Mouse (Mus musculus): ENCODE results near the gene Cyb561. TPM values are rescaled to one million over a fixed set of nuclear protein-coding genes. Genes with fewer than 3 reads are reported as not detected.

Gene Cyb561
- polyA plus RNA-seq, 1 experiment, result 0.02 TPM

GRCm38 (mm10) chr11:105958566-105958965, 5.4 kb upstream of the Cyb561 start:
- peaks cover 3% of the 10 kb centered on the region for H3K27me3 ChIP-seq (ENCODE audit: control insufficient read depth)
- TF ChIP-seq GATA1 (IDR thresholded peaks at IDR 0.05; ENCODE audit: low read length) (no peak), TAL1 (IDR thresholded peaks at IDR 0.05; ENCODE audit: low read length) (no peak)
- no peaks in the 10 kb centered on the region for H3K36me3 ChIP-seq (ENCODE audit: control insufficient read depth)
- no peak overlapping the region for H3K4me3 ChIP-seq (replicated peaks)
- H3K4me1 ChIP-seq (ENCODE audit: control insufficient read depth), result no peaks in the 10 kb centered on the region; the same call in 1 of the 2 replicates
- no peaks in the 10 kb centered on the region for H3K9me3 ChIP-seq (ENCODE audit: control insufficient read depth, low read length)

- H3K36me3 ChIP-seq (ENCODE audit: control insufficient read depth), result no peaks in the 10 kb centered on the region
- H3K27me3 ChIP-seq (ENCODE audit: control insufficient read depth), result peaks cover 3% of the 10 kb centered on the region
- H3K4me1 ChIP-seq (ENCODE audit: control insufficient read depth), result no peaks in the 10 kb centered on the region; the same call in 1 of the 2 replicates
- H3K9me3 ChIP-seq (ENCODE audit: control insufficient read depth, low read length), result no peaks in the 10 kb centered on the region
- H3K4me3 ChIP-seq (replicated peaks), result no peak overlapping the region
- TF ChIP-seq GATA1 (IDR thresholded peaks at IDR 0.05; ENCODE audit: low read length), result no peak
- TF ChIP-seq TAL1 (IDR thresholded peaks at IDR 0.05; ENCODE audit: low read length), result no peak
Measured at GRCm38 (mm10) chr11:105957501-105957900, 4.4 kb upstream of the Cyb561 start.

DNA sequence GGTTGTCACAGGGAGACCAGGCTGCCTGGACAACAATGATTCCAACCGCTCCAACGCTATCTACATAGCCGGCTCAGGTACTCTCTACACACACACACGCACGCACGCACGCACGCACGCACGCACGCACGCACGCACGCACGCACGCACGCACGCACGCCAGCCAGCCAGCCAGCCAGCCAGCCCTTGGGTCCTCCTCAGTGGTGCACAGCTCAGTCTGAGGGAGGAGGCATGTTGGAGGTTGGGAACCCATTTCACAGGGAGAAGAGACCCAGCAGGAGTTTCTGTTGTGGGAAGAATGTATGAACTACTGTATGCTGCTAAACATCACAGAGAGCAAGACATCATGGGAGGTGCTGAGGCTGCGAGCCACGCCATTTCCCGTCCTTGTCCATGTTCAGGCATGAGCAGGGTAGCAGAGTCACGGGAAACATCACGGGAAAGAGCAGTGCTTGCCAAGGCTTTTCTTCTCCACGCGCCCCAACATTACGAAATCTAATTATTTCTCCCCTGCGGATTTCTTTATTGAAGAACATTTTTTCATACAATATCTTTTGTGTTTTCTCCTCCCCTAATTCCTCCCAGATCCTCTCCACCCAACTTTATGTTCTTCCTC, 2.8 kb upstream of the Cyb561 start:
- TF ChIP-seq GATA1 (IDR thresholded peaks at IDR 0.05; ENCODE audit: low read length) (no peak), TAL1 (IDR thresholded peaks at IDR 0.05; ENCODE audit: low read length) (no peak)
- Histone ChIP-seq H3K9me3 (ENCODE audit: control insufficient read depth, low read length) (no peaks in the 10 kb centered on the region), H3K36me3 (ENCODE audit: control insufficient read depth) (no peaks in the 10 kb centered on the region), H3K4me1 (ENCODE audit: control insufficient read depth) (no peaks in the 10 kb centered on the region; the same call in 1 of the 2 replicates), H3K4me3 (replicated peaks) (no peak overlapping the region), H3K27me3 (ENCODE audit: control insufficient read depth) (peaks cover 3% of the 10 kb centered on the region)

DNA sequence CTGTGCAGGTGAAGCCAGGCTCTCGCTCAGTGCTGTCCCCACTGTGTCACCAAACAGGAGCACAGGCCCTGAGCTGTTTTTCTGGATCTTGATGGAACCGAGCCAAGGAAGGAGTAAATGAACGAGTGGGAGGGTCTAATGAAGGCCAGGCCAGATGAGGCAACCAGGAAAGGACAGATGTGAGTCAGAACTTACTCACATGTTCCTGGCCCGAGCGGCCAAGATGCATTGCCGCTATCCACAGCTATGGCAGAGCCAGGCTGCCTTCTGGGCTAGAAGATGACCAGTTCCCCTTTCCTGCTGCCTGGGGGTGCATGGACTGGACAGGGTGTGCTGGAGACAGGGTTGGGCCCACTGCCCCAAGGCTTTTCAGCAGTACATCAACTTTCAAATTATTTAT, 266 bp upstream of the Cyb561 start:
- TF ChIP-seq GATA1 (IDR thresholded peaks at IDR 0.05; ENCODE audit: low read length), result no peak
- TF ChIP-seq TAL1 (IDR thresholded peaks at IDR 0.05; ENCODE audit: low read length), result no peak
- Histone ChIP-seq H3K4me3 (replicated peaks) (no peak overlapping the region), H3K4me1 (ENCODE audit: control insufficient read depth) (no peaks in the 10 kb centered on the region), H3K27me3 (ENCODE audit: control insufficient read depth) (no peaks in the 10 kb centered on the region; the same call in 1 of the 2 replicates), H3K9me3 (ENCODE audit: control insufficient read depth, low read length) (no peaks in the 10 kb centered on the region), H3K36me3 (ENCODE audit: control insufficient read depth) (no peaks in the 10 kb centered on the region)

- Histone ChIP-seq H3K4me1 (ENCODE audit: control insufficient read depth) (no peaks in the 10 kb centered on the region), H3K4me3 (replicated peaks) (no peak overlapping the region), H3K36me3 (ENCODE audit: control insufficient read depth) (no peaks in the 10 kb centered on the region), H3K9me3 (ENCODE audit: control insufficient read depth, low read length) (no peaks in the 10 kb centered on the region), H3K27me3 (ENCODE audit: control insufficient read depth) (no peaks in the 10 kb centered on the region; the same call in 1 of the 2 replicates)
- no peak for TF ChIP-seq GATA1 (IDR thresholded peaks at IDR 0.05; ENCODE audit: low read length)
- TF ChIP-seq TAL1 (IDR thresholded peaks at IDR 0.05; ENCODE audit: low read length), result no peak
Measured at GRCm38 (mm10) chr11:105952111-105952510, 1.0 kb downstream of the Cyb561 start.

DNA sequence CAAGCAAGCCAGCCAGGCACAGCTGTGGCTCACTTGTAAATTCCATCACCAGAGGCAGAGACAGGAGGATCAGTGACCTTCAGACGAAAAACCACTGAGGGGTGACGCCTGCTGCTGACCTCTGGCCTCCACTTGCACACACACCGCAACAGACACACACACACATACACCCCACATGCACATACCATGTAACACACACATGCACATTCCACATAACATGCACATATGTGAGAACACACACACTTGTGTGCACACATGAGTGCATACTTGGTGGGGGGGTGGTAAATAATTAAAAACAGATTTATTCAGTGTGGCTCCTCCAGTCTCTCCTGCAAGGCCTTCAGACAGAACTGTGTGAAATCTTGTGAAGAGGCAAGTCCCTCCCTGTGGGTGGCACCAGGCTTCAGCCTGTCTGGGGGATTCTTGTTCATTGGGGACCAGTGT, 1.5 kb downstream of the Cyb561 start:
- Histone ChIP-seq H3K4me1 (ENCODE audit: control insufficient read depth) (no peaks in the 10 kb centered on the region), H3K36me3 (ENCODE audit: control insufficient read depth) (no peaks in the 10 kb centered on the region), H3K4me3 (replicated peaks) (no peak overlapping the region), H3K9me3 (ENCODE audit: control insufficient read depth, low read length) (no peaks in the 10 kb centered on the region), H3K27me3 (ENCODE audit: control insufficient read depth) (no peaks in the 10 kb centered on the region; the same call in 1 of the 2 replicates)
- TF ChIP-seq TAL1 (IDR thresholded peaks at IDR 0.05; ENCODE audit: low read length), result no peak
- TF ChIP-seq GATA1 (IDR thresholded peaks at IDR 0.05; ENCODE audit: low read length), result no peak

- no peak overlapping the region for H3K4me3 ChIP-seq (replicated peaks)
- H3K27me3 ChIP-seq (ENCODE audit: control insufficient read depth), result no peaks in the 10 kb centered on the region; the same call in 1 of the 2 replicates
- H3K4me1 ChIP-seq (ENCODE audit: control insufficient read depth), result no peaks in the 10 kb centered on the region; the same call in 1 of the 2 replicates
- H3K9me3 ChIP-seq (ENCODE audit: control insufficient read depth, low read length), result no peaks in the 10 kb centered on the region
- no peaks in the 10 kb centered on the region for H3K36me3 ChIP-seq (ENCODE audit: control insufficient read depth)
- TF ChIP-seq TAL1 (IDR thresholded peaks at IDR 0.05; ENCODE audit: low read length) (no peak), GATA1 (IDR thresholded peaks at IDR 0.05; ENCODE audit: low read length) (no peak)
Measured at GRCm38 (mm10) chr11:105950519-105950918, 2.6 kb downstream of the Cyb561 start.

GRCm38 (mm10) chr11:105948255-105948654, 4.9 kb downstream of the Cyb561 start:
- Histone ChIP-seq H3K9me3 (ENCODE audit: control insufficient read depth, low read length) (no peaks in the 10 kb centered on the region), H3K36me3 (ENCODE audit: control insufficient read depth) (no peaks in the 10 kb centered on the region), H3K4me3 (replicated peaks) (no peak overlapping the region), H3K4me1 (ENCODE audit: control insufficient read depth) (peaks cover 13% of the 10 kb centered on the region), H3K27me3 (ENCODE audit: control insufficient read depth) (peaks cover 20% of the 10 kb centered on the region)
- TF ChIP-seq GATA1 (IDR thresholded peaks at IDR 0.05; ENCODE audit: low read length), result no peak
- TF ChIP-seq TAL1 (IDR thresholded peaks at IDR 0.05; ENCODE audit: low read length), result no peak

GRCm38 (mm10) chr11:105946694-105947154, 6.4 kb downstream of the Cyb561 start:
- Histone ChIP-seq H3K4me1 (ENCODE audit: control insufficient read depth) (peaks cover 13% of the 10 kb centered on the region), H3K27me3 (ENCODE audit: control insufficient read depth) (peaks cover 34% of the 10 kb centered on the region), H3K36me3 (ENCODE audit: control insufficient read depth) (no peaks in the 10 kb centered on the region), H3K9me3 (ENCODE audit: control insufficient read depth, low read length) (no peaks in the 10 kb centered on the region), H3K4me3 (replicated peaks) (no peak overlapping the region)
- TF ChIP-seq GATA1 (IDR thresholded peaks at IDR 0.05; ENCODE audit: low read length) (no peak), TAL1 (IDR thresholded peaks at IDR 0.05; ENCODE audit: low read length) (no peak)
